Mouse (Mus musculus): ENCODE measurements around the gene Trpm2.
"Not testable (repeated sequence)": the region's sequence is repeated elsewhere in the genome, so short reads cannot be mapped to it uniquely, and the experiment has no call there.

Trpm2 gene

GRCm38 (mm10) chr10:77976458-77977150 is 6.2 kb upstream of the Trpm2 start:
- DNase-seq: no peak

- no peak for DNase-seq
Measured at GRCm38 (mm10) chr10:77975653-77976052, 5.3 kb upstream of the Trpm2 start.

- no peak for DNase-seq
Measured at GRCm38 (mm10) chr10:77974811-77975210, 4.4 kb upstream of the Trpm2 start.

GRCm38 (mm10) chr10:77974323-77974722 is 4.0 kb upstream of the Trpm2 start:
- DNase-seq: no peak

- DNase-seq: no peak
Measured at GRCm38 (mm10) chr10:77971709-77972553, 1.6 kb upstream of the Trpm2 start.

GRCm38 (mm10) chr10:77971191-77971590 is 828 bp upstream of the Trpm2 start:
- DNase-seq: no peak

GRCm38 (mm10) chr10:77969973-77970325 is 414 bp downstream of the Trpm2 start:
- no peak for DNase-seq

GRCm38 (mm10) chr10:77969274-77969972 is 940 bp downstream of the Trpm2 start:
- DNase-seq: peak; percentile 63

- DNase-seq: no peak
Measured at GRCm38 (mm10) chr10:77963971-77964370, 6.4 kb downstream of the Trpm2 start.

- no peak for DNase-seq
Measured at GRCm38 (mm10) chr10:77962725-77963124, 7.6 kb downstream of the Trpm2 start.

GRCm38 (mm10) chr10:77950468-77950867 is 19.9 kb downstream of the Trpm2 start:
- DNase-seq: not testable (repeated sequence)

- no peak for DNase-seq
Measured at GRCm38 (mm10) chr10:77939685-77940084, 30.7 kb downstream of the Trpm2 start.

GRCm38 (mm10) chr10:77927375-77927774 is 43.0 kb downstream of the Trpm2 start:
- DNase-seq: no peak

GRCm38 (mm10) chr10:77926140-77926539 is 44.2 kb downstream of the Trpm2 start:
- peak; percentile 46 for DNase-seq

- DNase-seq: no peak
Measured at GRCm38 (mm10) chr10:77922681-77923080, 47.7 kb downstream of the Trpm2 start.

- no peak for DNase-seq
Measured at GRCm38 (mm10) chr10:77921009-77921408, 49.4 kb downstream of the Trpm2 start.

- DNase-seq: peak; percentile 66
Measured at GRCm38 (mm10) chr10:77916636-77917335, 53.6 kb downstream of the Trpm2 start.

GRCm38 (mm10) chr10:77913292-77913691 is 57.1 kb downstream of the Trpm2 start:
- DNase-seq: no peak

- DNase-seq: no peak
Measured at GRCm38 (mm10) chr10:77912605-77913004, 57.8 kb downstream of the Trpm2 start.

- DNase-seq: peak; percentile 88
Measured at GRCm38 (mm10) chr10:77902894-77903715, 67.3 kb downstream of the Trpm2 start.

GRCm38 (mm10) chr10:77902211-77902893 is 68.0 kb downstream of the Trpm2 start, which contains the start of gene Lrrc3:
Gene Lrrc3 (minus strand): TSS chr10:77902536.
- DNase-seq: peak; percentile 71
